Mouse (Mus musculus) myocyte (in vitro differentiated cells): Measurements from ENCODE around the gene Slc27a2. TPM values are rescaled to one million over a fixed set of nuclear protein-coding genes. Genes with fewer than 3 reads are reported as not detected.

Source experiments
- H3K27me3 ChIP-seq: one replicate; pipeline ENCODE4 v1.6.1; 2011; ENCODE audit not compliant: control insufficient read depth, insufficient read depth, insufficient read length
- H3K36me3 ChIP-seq: one replicate; pipeline ENCODE4 v1.6.1; 2011; ENCODE audit not compliant: control insufficient read depth, insufficient read depth
- H3K4me2 ChIP-seq: one replicate; pipeline ENCODE4 v1.6.1; 2011; ENCODE audit warnings: low read depth, control low read depth
- H3K4me3 ChIP-seq: one replicate; pipeline ENCODE4 v1.5.1; 2011; ENCODE audit warnings: mild to moderate bottlenecking, control low read depth, moderate library complexity
- H3K79me2 ChIP-seq: one replicate; pipeline ENCODE4 v1.6.1; 2011; ENCODE audit not compliant: control insufficient read depth, insufficient read depth
- H3ac ChIP-seq: one replicate; pipeline ENCODE4 v1.6.1; 2011; ENCODE audit not compliant: control insufficient read depth, insufficient read length
- CEBPB ChIP-seq: IDR thresholded peaks from 2 replicates; pipeline ENCODE4 v1.6.1; 2011; ENCODE audit warnings: mild to moderate bottlenecking, moderate library complexity; ENCODE audit not compliant: poor library complexity, insufficient read depth, severe bottlenecking
- E2F4 ChIP-seq: IDR thresholded peaks from one replicate; pipeline ENCODE4 v1.6.1; 2011; ENCODE audit warnings: mild to moderate bottlenecking, control low read depth, moderate library complexity; ENCODE audit not compliant: insufficient read depth
- MAX ChIP-seq: IDR thresholded peaks from one replicate; pipeline ENCODE4 v1.6.1; 2011; ENCODE audit warnings: low read depth, mild to moderate bottlenecking, control low read depth
- MYOD1 ChIP-seq, 3 experiments: IDR thresholded peaks; one replicate each; pipeline ENCODE4 v1.6.1; 2011; ENCODE audit warnings: control low read depth in 2 of 3, low read depth in 2 of 3, mild to moderate bottlenecking in 2 of 3, moderate library complexity in 1 of 3; ENCODE audit not compliant: insufficient read length in 2 of 3, control insufficient read depth in 1 of 3
- MYOG ChIP-seq, 3 experiments: IDR thresholded peaks; one replicate each; pipeline ENCODE4 v1.6.1; 2011; ENCODE audit warnings: control low read depth in 2 of 3, low read depth in 2 of 3, mild to moderate bottlenecking in 2 of 3; ENCODE audit not compliant: insufficient read length in 2 of 3, control insufficient read depth in 1 of 3, insufficient read depth in 1 of 3
- POLR2A ChIP-seq: IDR thresholded peaks from one replicate; pipeline ENCODE4 v1.6.1; 2011; ENCODE audit warnings: low read depth, mild to moderate bottlenecking, control low read depth, moderate library complexity; ENCODE audit not compliant: insufficient read length
- POLR2AphosphoS2 ChIP-seq: IDR thresholded peaks from one replicate; pipeline ENCODE4 v1.6.1; 2011; ENCODE audit warnings: low read depth, control low read depth; ENCODE audit not compliant: insufficient read length
- REST ChIP-seq: IDR thresholded peaks from one replicate; pipeline ENCODE4 v1.6.1; 2011; ENCODE audit warnings: mild to moderate bottlenecking, control low read depth, moderate library complexity; ENCODE audit not compliant: insufficient read depth, insufficient read length
- SRF ChIP-seq: IDR thresholded peaks from one replicate; pipeline ENCODE4 v1.6.1; 2011; ENCODE audit warnings: low read depth; ENCODE audit not compliant: control insufficient read depth, insufficient read length
- TCF12 ChIP-seq: IDR thresholded peaks from one replicate; pipeline ENCODE4 v1.6.1; 2011; ENCODE audit warnings: mild to moderate bottlenecking, control low read depth; ENCODE audit not compliant: poor library complexity, insufficient read depth, severe bottlenecking
- TCF3 ChIP-seq: IDR thresholded peaks from one replicate; pipeline ENCODE4 v1.6.1; 2011; ENCODE audit warnings: low read depth, control low read depth; ENCODE audit not compliant: insufficient read length
- USF1 ChIP-seq: IDR thresholded peaks from one replicate; pipeline ENCODE4 v1.6.1; 2011; ENCODE audit warnings: low read depth, mild to moderate bottlenecking, control low read depth, moderate library complexity
- polyA plus RNA-seq: library from polyadenylated mRNA; unstranded; fragments of >200 nt; fragmentation: generic; extraction: Trizol; gene quantifications from one replicate; pipeline ENCODE4 v1.2.1, GENCODE M21; 2012; ENCODE audit warnings: missing spikeins

Gene Slc27a2
- polyA plus RNA-seq, 1 experiment, result not detected

DNA sequence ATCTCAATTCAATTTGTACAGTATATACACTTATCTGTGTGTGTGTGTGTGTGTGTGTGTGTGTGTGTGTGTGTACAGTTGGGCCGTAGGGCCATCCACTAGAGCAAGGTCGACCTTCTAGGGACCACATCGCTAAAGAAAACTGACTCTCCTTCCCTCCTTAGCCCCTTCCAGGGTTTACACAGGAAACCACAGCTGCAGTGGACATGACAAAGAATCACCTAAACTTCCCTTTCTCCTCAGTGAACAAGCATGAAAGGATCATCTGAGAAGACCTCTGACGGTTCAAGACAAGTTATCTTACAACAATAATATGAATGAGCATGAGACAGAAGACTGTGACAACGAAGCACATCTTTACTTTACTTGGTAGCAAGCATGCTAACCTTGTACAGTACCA lies 311 bp upstream of the Slc27a2 start:
- no peak overlapping the region for H3ac ChIP-seq
- no peaks in the 10 kb centered on the region for H3K79me2 ChIP-seq
- no peak for TF ChIP-seq USF1
- TF ChIP-seq TCF12, result no peak
- no peak for TF ChIP-seq CEBPB
- no peak for TF ChIP-seq MYOG (IDR thresholded peaks at IDR 0.05; ENCODE audit: control insufficient read depth in 1 of 3, insufficient read depth in 1 of 3, insufficient read length in 2 of 3, low read depth in 2 of 3)
- no peak for TF ChIP-seq MAX
- no peak for TF ChIP-seq TCF3
- no peak for TF ChIP-seq MYOD1 (IDR thresholded peaks at IDR 0.05; ENCODE audit: control insufficient read depth in 1 of 3, insufficient read length in 2 of 3, low read depth in 2 of 3)
- no peak for TF ChIP-seq POLR2A
- no peak for TF ChIP-seq E2F4
- peaks cover 17% of the 10 kb centered on the region for H3K27me3 ChIP-seq
- no peak overlapping the region for H3K4me3 ChIP-seq
- no peaks in the 10 kb centered on the region for H3K36me3 ChIP-seq
- H3K4me2 ChIP-seq, result no peak overlapping the region

DNA sequence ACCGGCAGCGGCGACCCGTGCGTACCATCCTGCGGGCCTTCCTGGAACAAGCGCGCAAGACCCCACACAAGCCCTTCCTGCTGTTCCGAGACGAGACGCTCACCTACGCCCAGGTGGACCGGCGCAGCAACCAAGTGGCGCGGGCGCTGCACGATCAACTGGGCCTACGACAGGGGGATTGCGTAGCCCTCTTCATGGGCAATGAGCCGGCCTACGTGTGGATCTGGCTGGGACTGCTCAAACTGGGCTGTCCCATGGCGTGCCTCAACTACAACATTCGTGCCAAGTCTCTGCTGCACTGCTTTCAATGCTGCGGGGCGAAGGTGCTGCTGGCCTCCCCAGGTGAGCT lies 1.1 kb downstream of the Slc27a2 start:
- H3K36me3 ChIP-seq, result no peaks in the 10 kb centered on the region
- no peak overlapping the region for H3K4me2 ChIP-seq
- peaks cover 17% of the 10 kb centered on the region for H3K27me3 ChIP-seq
- H3ac ChIP-seq, result no peak overlapping the region
- TF ChIP-seq TCF3 (no peak), E2F4 (no peak), REST (no peak), USF1 (no peak), MAX (no peak), SRF (no peak)
- no peaks in the 10 kb centered on the region for H3K79me2 ChIP-seq
- no peak overlapping the region for H3K4me3 ChIP-seq

- Histone ChIP-seq H3K36me3 (no peaks in the 10 kb centered on the region), H3K4me3 (no peak overlapping the region), H3ac (no peak overlapping the region), H3K27me3 (peaks cover 17% of the 10 kb centered on the region), H3K79me2 (no peaks in the 10 kb centered on the region), H3K4me2 (no peak overlapping the region)
- TF ChIP-seq POLR2AphosphoS2 (no peak), CEBPB (no peak), MAX (no peak), TCF3 (no peak), SRF (no peak), E2F4 (no peak), USF1 (no peak), TCF12 (no peak)
Measured at GRCm38 (mm10) chr2:126555533-126555932, 3.3 kb downstream of the Slc27a2 start.

DNA sequence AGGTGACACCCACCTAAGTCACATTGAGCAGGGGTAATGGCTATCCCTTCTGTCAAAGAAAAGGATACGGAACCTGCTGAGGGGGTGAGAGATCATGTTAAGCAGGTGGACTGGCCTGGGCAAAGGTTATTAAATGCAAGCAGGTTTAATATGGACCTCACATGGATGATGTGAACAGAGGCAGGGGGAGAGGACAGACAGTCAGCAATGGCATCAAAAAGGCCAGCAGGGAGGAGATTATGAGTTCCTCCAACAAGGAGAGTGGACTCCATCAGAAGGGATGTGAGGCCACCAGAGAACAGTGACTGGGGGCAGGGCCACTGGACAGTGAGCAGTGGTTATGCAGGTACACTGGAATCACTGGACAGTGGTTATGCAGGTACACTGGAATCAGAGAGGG lies 7.9 kb downstream of the Slc27a2 start:
- Histone ChIP-seq H3K4me3 (no peak overlapping the region), H3K79me2 (no peaks in the 10 kb centered on the region), H3ac (no peak overlapping the region), H3K4me2 (no peak overlapping the region), H3K36me3 (no peaks in the 10 kb centered on the region), H3K27me3 (no peaks in the 10 kb centered on the region)
- TF ChIP-seq SRF, result no peak
- no peak for TF ChIP-seq POLR2AphosphoS2
- TF ChIP-seq MYOG (IDR thresholded peaks at IDR 0.05; ENCODE audit: control insufficient read depth in 1 of 3, insufficient read depth in 1 of 3, insufficient read length in 2 of 3, low read depth in 2 of 3), result no peak
- no peak for TF ChIP-seq MYOD1 (IDR thresholded peaks at IDR 0.05; ENCODE audit: control insufficient read depth in 1 of 3, insufficient read length in 2 of 3, low read depth in 2 of 3)
- TF ChIP-seq CEBPB, result no peak

DNA sequence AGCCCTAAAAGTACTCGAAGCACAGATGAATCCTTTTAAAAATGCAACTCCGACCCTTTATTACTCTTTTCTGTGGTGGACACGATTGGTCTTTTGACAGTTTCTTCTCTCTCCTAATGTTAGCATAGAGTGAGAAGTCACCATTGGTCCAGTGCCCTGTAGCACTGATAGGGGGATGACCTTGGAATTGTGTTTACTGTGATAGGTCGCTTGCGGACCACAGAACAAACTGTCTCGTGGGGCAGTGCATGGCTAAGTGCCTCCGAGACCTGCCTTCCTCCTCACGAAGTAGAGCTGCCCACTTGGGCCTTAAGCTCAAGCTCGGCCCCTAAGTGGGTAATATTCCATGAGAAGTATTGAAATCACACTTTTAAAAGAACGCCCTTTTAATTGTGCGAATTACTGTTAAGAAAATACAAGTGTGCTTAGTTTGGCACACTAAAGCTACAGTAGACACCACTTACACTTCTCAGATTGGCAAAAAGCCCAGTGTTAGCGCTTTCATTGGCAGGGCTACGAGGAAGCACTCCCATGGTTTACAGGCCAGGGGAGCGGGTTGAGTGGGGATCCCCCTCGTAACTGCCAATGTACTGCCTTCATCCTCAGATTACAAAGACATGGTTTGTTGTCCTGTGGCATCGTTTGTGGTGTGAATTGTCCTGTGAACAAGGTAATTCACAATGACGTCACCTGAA lies 11.4 kb downstream of the Slc27a2 start:
- Histone ChIP-seq H3K4me2 (no peak overlapping the region), H3K79me2 (no peaks in the 10 kb centered on the region), H3K36me3 (no peaks in the 10 kb centered on the region), H3K27me3 (no peaks in the 10 kb centered on the region), H3ac (no peak overlapping the region), H3K4me3 (no peak overlapping the region)
- no peak for TF ChIP-seq REST

DNA sequence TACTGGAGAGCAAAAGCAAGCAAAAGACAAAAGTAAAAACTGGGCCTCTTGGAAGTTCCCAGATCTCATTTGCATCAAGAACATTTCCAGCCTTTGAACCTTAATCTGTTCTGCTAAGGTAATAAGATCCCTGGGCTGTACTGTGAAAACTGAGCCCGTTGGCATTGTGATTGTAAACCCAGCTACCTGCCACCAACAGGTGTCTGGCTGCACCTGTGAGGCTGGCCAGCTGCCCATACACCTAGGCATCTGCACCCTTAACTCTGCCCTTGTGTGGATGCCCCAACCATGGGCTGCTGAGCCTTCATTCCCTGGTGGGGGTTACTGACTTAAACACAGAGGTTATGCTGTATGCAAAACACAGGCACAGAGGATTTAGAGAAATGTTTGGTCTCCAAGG lies 20.0 kb downstream of the Slc27a2 start:
- TF ChIP-seq POLR2AphosphoS2 (no peak), E2F4 (no peak)

More for the DNA sequence above, 20.0 kb downstream of the Slc27a2 start:
- no peak overlapping the region for H3K4me2 ChIP-seq
- H3K36me3 ChIP-seq, result no peaks in the 10 kb centered on the region
- peaks cover 11% of the 10 kb centered on the region for H3K27me3 ChIP-seq
- no peak overlapping the region for H3ac ChIP-seq
- H3K4me3 ChIP-seq, result no peak overlapping the region
- no peaks in the 10 kb centered on the region for H3K79me2 ChIP-seq
